Mouse (Mus musculus) natural killer cell, adult 2 months (primary cell): ENCODE results near the gene Cd36.

Experiments used
- DNase-seq, 2 experiments: peaks; one replicate each; pipeline ENCODE4 v3.0.0; 2022; ENCODE audit warnings: low spot score in 2 of 2

Cd36 gene

DNA sequence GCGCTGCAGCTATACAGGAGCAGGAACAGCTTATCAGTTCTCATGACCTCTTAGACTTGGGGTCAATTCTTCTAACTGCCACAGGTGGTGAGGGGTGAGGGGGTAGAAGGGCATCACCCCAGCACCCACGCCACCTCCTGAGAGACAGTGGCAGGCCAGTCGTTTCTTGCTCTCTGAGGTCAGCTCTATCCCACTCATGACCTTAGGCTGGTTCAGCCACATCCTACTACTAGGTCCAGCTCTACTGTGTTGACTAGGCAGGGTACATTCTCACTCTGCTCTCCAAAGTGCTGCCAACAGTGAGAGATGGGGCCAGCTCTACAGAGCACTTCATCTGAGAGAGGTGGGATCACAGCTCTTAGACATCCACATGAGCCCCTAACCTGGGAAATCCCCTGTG lies 30.2 kb downstream of the Cd36 start:
- DNase-seq = no peak

- DNase-seq = no peak
Measured at GRCm38 (mm10) chr5:17857871-17858270, 30.7 kb downstream of the Cd36 start.

DNA sequence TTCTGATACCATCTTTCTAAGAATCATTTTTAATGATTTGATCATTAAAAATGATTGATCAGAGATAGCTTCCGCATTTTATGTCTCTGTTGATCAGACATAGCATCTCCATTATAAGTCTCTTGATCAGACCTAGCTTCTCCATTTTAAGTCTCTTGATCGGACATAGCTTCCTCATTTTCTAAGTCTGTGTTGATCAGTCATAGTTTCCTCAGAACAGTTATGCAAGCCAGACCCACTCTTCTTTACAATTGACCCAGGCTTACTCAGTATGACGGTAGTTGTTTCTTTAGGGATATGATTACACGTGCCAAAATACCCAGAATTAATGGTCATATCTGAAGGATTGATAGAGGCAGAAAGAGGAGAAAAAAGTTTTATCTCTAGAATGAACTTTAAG lies 31.3 kb downstream of the Cd36 start:
- no peak for DNase-seq

GRCm38 (mm10) chr5:17854127-17854923 lies 34.3 kb downstream of the Cd36 start:
- no peak for DNase-seq

DNA sequence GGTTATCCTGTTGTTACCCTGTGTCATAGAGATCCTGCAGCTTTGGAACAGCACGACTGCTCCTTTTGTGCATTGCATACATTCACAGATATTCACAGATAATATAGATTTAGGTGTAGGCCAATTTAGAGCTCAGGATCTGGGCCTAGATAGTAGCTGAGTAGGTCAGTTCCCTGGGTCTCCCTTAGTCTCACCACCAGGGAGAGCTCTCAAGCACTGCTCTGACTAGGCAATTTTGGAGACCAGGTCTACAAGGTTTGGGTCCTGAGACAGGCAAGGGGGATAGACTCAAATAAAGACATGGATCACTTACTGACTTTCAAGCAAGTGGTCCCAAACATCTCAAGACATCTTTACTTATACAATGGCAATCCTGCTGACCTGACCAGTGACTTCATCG lies 38.0 kb downstream of the Cd36 start:
- DNase-seq = no peak

- no peak for DNase-seq
Measured at GRCm38 (mm10) chr5:17849582-17849981, 39.0 kb downstream of the Cd36 start.

DNA sequence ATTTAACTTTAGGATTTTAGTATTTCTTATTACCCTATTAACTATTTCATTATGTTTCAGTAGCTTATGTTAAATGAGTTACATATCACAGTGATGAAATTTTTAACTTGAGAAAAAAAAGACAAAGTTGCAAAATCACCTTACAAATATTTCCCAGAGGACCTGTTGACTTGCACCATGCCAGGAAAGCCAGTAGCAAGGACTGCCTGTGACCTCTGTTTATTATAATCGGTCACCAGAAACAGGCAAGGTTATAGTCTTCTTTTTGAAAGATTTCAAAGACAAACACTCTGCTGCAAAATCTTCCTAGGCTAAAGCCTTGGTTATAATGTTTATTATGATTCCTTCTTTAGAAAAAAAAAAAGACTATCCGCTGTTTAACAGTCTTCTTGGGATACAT lies 39.9 kb downstream of the Cd36 start:
- DNase-seq = no peak

DNA sequence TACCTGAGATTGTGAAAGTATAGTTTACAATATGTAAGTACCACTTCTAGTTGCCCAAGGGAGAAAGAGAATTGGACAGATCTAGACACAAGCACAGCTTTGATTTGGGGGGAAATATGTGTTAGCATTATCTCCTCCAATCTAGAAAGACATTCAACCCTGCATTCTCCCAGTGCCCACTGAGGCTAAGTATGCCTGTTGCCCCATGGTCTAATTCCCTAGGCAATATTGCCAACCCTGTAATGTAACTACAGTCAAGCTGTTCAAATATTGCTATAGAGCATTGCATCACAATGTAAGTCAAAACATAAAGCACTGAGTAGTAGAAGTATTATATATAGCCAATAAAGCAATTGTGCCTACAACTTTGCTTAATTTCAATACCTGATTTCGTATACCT lies 40.3 kb downstream of the Cd36 start:
- DNase-seq = no peak

GRCm38 (mm10) chr5:17843921-17844320 lies 44.7 kb downstream of the Cd36 start:
- DNase-seq = no peak

- no peak for DNase-seq
Measured at GRCm38 (mm10) chr5:17843316-17843715, 45.3 kb downstream of the Cd36 start.

GRCm38 (mm10) chr5:17842111-17842729 lies 46.4 kb downstream of the Cd36 start:
- DNase-seq = peak in 1 of 2 experiments; percentile 4

GRCm38 (mm10) chr5:17839549-17839948 lies 49.1 kb downstream of the Cd36 start:
- no peak for DNase-seq

DNA sequence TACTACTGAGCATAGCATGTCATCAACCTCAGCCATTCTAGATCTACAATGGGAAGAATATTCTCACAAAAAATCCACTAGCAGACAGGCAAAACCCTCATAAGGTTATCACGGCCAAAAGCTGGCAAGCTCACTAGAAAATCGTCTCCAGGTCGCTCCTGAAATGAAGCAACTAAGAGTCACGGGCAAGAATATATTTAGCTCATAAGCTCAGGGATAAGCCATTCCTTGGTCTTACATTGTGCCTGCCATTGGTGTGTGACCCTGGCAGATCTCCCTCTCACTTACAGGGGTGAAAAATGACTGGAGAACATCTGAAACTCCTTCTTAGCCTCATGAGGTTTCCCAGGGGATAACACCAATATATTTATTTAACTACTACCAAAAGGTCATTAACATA lies 52.2 kb downstream of the Cd36 start:
- DNase-seq = no peak

DNA sequence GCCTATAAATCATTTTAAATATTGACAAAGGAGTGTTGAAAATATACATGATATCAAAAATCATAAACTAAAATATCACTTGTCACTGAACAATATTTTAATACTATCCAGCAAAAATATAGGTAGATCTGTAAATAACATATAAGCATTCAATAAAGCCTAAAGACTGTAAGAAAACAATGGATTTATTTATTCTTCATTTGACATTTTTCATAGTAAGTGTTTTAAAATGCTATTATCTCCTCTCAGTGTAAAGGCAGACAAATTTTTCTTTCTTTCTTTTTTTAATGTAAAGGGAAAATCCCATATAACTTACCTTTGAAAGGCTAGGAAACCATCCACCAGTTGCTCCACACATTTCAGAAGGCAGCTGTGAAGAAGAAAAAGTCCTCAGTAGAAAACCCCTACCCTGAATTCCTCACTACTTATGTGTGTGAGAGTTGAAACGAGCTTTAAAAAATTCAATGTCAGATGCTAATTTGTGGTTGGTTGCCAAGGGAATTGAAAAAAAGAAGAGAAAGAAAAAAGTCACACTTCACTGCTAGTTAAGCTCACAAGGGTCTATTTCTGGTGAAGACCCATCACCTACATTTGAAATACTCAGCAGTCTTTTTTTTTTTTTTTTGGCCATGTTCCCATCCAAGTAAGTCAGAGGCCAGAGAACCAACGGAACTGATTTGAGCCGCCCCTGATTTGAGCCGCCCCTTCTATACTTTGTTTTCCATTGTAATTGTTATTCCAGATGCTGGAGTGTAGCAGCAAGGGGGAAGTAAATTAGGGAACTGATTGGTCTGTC lies 53.1 kb downstream of the Cd36 start:
- DNase-seq = no peak

GRCm38 (mm10) chr5:17833797-17834196 lies 54.8 kb downstream of the Cd36 start:
- DNase-seq = no peak

DNA sequence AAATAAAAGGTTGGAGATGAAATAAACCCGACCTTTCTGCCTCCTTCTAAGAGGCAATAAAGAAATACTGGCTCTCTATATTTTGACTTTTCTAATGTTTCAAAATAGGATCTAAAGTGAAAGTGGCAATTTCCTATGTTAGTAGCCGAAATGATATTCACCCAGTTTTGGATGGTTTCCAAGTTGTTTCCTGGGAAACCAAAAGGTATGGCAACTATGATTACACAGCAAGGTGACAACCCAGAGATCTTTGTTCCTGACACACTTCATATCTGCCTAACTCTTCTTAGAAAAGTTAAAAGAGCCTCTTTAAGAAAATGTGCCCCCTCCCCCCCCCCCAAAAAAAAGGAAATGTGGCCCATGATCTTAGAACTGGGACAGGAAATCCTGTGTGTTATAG lies 58.1 kb downstream of the Cd36 start:
- DNase-seq = no peak

DNA sequence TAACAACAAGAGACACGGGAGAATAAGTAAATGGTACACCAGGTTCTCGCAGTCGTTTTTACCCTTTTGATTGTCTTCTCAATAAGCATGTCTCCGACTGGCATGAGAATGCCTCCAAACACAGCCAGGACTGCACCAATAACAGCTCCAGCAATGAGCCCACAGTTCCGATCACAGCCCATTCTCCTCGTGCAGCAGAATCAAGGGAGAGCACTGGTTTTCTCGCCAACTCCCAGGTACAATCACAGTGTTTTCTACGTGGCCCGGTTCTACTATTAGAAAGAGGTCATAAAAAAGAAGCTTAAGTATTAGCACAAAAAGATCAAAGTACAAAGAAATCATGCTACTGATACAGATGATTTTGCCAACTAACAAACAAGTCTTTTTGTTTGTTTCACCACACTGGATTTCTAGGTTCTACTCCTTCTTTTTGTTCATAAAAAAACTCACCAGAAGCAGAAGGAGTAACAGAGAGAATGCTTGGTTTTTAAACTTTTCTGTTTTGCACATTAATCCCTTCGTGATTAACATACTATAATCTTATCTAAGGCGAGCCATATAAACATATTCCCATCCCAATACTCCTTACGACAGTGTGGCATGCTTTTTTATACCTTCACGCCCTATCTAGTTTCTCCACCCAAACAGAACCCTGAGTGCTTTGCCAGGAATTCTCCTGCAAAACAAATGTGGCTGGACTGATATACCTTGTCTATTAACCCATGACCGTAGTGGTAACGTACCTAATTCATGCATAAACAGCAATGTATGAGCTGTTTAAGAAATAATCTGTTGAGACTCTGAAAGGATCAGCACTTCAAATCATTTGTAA lies 59.7 kb downstream of the Cd36 start:
- DNase-seq = no peak

DNA sequence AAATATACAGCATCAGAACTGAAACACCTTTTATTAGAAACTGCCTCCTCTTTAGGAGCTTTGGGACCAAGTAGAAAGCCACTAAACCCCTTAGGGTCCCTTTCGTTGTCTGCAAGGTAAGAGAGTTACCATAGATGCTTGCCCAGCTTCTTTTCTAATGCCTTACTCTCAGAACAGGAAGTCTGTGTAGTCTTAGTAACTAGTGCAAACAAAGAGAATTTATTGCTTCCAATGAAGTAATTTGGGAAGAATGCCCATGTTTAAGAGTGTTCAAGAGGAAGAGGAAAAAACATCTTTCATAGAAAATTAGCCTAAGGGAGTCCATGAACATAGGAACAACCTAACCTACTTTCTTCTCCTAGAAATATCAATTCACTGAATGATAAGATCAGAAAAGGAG lies 67.2 kb downstream of the Cd36 start:
- DNase-seq = no peak

DNA sequence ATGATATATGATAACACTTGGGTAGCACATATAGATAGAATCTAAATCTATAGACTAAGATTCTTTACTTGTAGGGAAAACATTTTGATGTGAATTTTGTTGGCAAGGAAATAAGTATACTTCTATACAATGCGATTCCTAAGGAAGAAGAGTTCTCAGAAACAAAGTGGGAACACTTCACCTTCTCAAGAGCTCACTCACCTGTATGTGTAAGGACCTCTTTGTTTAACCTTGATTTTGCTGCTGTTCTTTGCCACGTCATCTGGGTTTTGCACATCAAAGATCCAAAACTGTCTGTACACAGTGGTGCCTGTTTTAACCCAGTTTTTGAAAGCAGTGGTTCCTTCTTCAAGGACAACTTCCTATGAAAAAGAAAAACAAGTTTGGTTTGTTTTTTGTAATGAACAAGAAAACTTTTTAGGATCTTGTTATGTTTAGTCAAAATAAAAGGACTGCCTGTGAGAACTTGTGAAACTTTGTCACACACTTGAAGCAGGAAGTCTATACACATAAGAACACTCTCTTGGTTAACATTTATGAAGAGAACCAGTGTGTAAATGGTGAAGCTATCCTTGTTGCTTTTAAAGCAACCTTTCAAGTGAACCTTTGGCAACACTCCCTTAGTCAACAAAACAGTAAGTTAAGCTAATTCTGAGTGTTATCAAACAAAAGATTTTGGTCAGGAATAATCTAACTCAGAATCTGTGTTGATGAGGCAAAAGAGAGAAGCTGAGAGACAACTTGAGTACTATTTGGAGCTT lies 68.2 kb downstream of the Cd36 start:
- DNase-seq = no peak

DNA sequence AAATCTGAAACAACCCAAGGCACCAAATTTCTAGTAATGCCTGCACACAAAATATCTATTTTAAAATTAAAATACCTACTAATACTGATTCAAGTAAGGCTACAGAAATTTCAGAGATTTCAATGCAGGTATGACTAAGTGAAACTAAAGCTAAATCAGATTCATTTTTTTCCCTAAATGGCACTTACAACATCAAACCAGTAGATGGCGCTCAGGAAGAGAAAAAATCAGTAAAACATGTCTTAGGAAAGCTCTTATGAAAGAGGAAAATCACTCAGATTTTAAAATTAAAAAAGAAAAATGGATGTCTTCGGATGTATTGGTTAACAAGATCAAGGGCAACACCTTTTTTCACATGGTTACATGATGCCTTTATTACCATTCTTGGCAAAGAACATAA lies 72.4 kb downstream of the Cd36 start:
- no peak for DNase-seq

DNA sequence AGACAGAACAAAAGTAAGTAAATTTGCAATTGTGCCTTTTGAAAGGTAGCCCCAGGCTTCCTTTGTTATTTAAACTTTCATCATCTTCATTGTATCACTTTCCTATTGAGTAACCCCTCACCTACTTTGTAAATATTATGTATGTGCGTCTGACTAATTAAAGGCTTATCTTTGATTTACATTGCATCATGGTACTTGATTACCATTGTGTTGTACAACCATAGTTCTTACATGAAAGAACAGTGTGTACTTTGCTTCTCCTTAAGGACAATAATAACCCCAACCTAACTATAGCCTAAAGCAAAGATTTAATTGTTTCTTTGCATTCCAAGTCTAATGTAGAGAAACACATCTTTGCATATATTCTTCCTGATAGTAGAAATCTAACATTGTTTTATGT lies 78.3 kb downstream of the Cd36 start:
- no peak for DNase-seq
